Mouse (Mus musculus): ENCODE data around the gene Satb2. TPM values are rescaled to one million over a fixed set of nuclear protein-coding genes. Genes with fewer than 3 reads are reported as not detected.

Gene Satb2
- polyA plus RNA-seq, 1 experiment = 2.0 TPM

DNA sequence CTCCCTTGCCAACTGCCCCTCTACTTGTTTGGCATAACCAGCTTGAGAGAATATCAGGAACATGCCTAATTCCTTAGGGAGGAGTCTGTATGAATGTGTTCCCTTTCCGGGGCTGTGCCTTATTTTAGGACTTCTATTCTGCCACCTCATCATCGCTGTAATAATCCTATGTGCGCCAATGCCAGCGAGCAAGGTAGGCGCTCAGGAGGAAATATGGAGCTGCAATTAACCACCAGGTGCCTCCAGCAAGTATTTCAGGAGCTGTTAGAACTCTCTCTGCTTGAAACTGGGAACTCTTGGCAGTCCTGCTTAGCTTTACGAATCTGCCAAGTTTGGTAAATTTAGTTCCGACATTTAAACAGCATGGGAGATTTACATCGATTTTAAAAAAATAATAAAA is 128.0 kb downstream of the Satb2 start:
- TF ChIP-seq CTCF (IDR thresholded peaks at IDR 0.05; ENCODE audit: low read depth, low read length) (no peak), POLR2A (IDR thresholded peaks at IDR 0.05; ENCODE audit: borderline replicate concordance, low read depth, low read length) (no peak)
- H3K27ac ChIP-seq (ENCODE audit: insufficient read depth, low read depth, low read length) = no peak overlapping the region
- H3K4me3 ChIP-seq (ENCODE audit: insufficient read depth, low read length) = no peak overlapping the region
- no peaks in the 10 kb centered on the region for H3K4me1 ChIP-seq (ENCODE audit: control insufficient read depth, insufficient read depth, low read length)

GRCm38 (mm10) chr1:56846358-56846757 is 132.1 kb downstream of the Satb2 start:
- Histone ChIP-seq H3K4me3 (ENCODE audit: insufficient read depth, low read length) (no peak overlapping the region), H3K27ac (ENCODE audit: insufficient read depth, low read depth, low read length) (no peak overlapping the region), H3K4me1 (ENCODE audit: control insufficient read depth, insufficient read depth, low read length) (no peaks in the 10 kb centered on the region)
- no peak for TF ChIP-seq POLR2A (IDR thresholded peaks at IDR 0.05; ENCODE audit: borderline replicate concordance, low read depth, low read length)
- no peak for TF ChIP-seq CTCF (IDR thresholded peaks at IDR 0.05; ENCODE audit: low read depth, low read length)

DNA sequence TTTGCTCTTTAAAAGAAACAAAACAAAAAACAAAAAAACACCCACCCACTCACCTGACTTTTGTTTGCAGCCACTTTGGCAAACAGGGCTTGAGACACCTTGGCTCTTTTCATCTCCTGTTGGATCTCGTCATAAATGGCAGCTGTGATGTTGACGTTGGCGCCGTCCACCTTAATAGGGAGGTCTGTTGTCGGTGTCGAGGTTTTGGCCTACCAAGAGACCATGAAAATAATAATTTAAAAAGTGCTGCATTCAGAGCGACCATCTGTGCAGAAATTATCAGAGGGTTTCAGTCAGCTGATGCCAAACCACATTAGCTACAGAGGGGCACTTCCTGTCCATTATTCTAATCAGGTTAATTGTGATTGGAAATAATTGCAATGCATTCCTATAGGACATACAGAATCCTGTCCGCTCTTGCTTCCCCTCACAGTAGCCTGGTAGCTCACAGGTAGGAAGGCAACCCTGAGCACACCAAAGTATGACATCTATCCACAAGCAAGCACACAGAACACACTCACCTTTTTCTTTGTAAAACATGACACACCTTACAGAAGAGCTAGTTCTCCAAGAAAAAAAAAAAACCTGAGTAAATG is 132.8 kb downstream of the Satb2 start:
- TF ChIP-seq CTCF (IDR thresholded peaks at IDR 0.05; ENCODE audit: low read depth, low read length) (no peak), POLR2A (IDR thresholded peaks at IDR 0.05; ENCODE audit: borderline replicate concordance, low read depth, low read length) (no peak)
- Histone ChIP-seq H3K4me1 (ENCODE audit: control insufficient read depth, insufficient read depth, low read length) (no peaks in the 10 kb centered on the region), H3K27ac (ENCODE audit: insufficient read depth, low read depth, low read length) (no peak overlapping the region), H3K4me3 (ENCODE audit: insufficient read depth, low read length) (no peak overlapping the region)

- Histone ChIP-seq H3K27ac (ENCODE audit: insufficient read depth, low read depth, low read length) (no peak overlapping the region), H3K4me1 (ENCODE audit: control insufficient read depth, insufficient read depth, low read length) (no peaks in the 10 kb centered on the region), H3K4me3 (ENCODE audit: insufficient read depth, low read length) (no peak overlapping the region)
- TF ChIP-seq POLR2A (IDR thresholded peaks at IDR 0.05; ENCODE audit: borderline replicate concordance, low read depth, low read length) (no peak), CTCF (IDR thresholded peaks at IDR 0.05; ENCODE audit: low read depth, low read length) (no peak)
These were observed 133.7 kb downstream of the Satb2 start for GRCm38 (mm10) chr1:56844551-56845330.

DNA sequence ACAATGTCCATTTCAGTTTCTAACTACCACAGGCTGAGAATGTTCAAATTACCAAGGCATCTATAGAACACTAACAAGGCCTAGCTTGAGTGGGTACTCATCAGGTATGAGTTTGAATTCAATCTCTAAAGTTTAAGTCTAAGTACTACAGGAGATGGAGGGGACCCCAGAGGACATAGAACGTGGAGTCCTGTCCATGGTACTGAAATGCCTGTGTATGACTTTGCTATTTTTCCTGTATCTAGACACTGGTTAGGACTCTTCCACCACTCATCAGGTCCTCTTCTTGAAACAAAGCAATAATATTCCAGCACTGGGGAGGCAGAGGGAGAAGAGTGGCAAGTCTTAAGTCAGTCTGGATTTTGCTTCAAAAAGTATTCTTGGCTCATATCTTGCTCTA is 139.5 kb downstream of the Satb2 start:
- no peak for TF ChIP-seq CTCF (IDR thresholded peaks at IDR 0.05; ENCODE audit: low read depth, low read length)
- H3K4me3 ChIP-seq (ENCODE audit: insufficient read depth, low read length) = no peak overlapping the region
- H3K4me1 ChIP-seq (ENCODE audit: control insufficient read depth, insufficient read depth, low read length) = peaks cover 6% of the 10 kb centered on the region
- H3K27ac ChIP-seq (ENCODE audit: insufficient read depth, low read depth, low read length) = no peak overlapping the region

DNA sequence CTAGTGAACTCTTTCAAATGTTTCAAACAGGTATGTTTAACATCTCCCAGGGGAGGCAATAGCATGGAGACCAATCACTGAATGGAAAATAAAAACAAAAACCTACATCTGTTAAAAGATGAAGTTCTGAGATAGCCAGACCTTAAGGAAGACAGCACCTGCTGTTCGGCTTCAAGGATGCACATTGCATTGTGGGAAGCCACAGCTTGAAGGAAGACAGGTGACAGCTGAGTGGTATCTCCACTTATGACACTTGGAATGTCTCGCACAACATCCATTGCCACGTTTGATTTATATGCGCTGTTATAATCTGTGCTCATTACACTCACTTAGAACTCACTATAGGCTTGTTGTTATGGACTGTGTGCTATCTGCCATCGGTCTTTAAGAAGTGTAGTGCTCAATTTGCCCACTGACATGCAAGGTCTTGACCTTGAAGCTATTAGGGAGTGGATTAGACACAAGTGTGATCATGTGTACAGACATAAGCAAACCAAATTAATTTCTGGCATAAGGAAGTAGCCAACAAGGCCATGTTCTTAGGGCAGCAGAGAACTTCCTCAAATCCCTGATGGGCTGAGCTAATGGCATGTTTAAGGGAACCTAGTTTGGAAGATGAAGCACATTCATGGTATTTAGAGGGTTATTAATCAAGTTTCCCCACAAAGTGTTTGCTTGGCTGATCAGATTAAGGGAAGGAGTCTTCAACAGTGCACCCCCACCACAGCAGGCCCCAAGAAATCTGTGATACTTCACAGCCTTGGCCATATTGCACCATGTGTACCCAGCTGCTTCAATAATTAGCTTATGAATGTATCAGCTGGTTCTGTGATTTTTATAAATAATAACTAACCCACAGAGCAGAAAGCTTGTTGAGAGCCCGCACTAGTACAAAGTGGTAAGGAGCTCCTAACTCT is 144.2 kb downstream of the Satb2 start:
- Histone ChIP-seq H3K4me3 (ENCODE audit: insufficient read depth, low read length) (no peak overlapping the region), H3K27ac (ENCODE audit: insufficient read depth, low read depth, low read length) (no peak overlapping the region), H3K4me1 (ENCODE audit: control insufficient read depth, insufficient read depth, low read length) (peaks cover 6% of the 10 kb centered on the region)
- no peak for TF ChIP-seq CTCF (IDR thresholded peaks at IDR 0.05; ENCODE audit: low read depth, low read length)
- no peak for TF ChIP-seq POLR2A (IDR thresholded peaks at IDR 0.05; ENCODE audit: borderline replicate concordance, low read depth, low read length)

DNA sequence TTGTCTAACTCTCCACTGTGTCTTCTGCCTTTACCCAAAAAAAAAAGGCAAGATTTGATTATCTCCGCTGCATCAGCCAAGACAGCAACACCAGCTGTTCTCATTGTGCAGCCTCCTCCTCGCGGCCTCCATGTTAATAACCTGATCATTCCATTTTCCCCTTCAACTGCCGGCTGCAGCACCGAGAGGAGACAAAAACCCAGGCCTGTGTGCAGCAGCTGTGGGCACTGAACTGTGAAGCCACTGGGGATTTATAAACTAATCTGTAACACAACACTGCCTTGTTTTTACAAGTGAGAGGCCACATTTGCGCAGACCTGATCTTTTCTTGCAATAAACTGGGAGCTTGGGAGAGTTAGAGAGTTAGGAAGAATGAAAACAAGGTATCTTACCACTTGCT is 145.1 kb downstream of the Satb2 start:
- TF ChIP-seq CTCF (IDR thresholded peaks at IDR 0.05; ENCODE audit: low read depth, low read length) (no peak), POLR2A (IDR thresholded peaks at IDR 0.05; ENCODE audit: borderline replicate concordance, low read depth, low read length) (no peak)
- no peak overlapping the region for H3K4me3 ChIP-seq (ENCODE audit: insufficient read depth, low read length)
- H3K27ac ChIP-seq (ENCODE audit: insufficient read depth, low read depth, low read length) = no peak overlapping the region
- peaks cover 6% of the 10 kb centered on the region for H3K4me1 ChIP-seq (ENCODE audit: control insufficient read depth, insufficient read depth, low read length)

- Histone ChIP-seq H3K4me1 (ENCODE audit: control insufficient read depth, insufficient read depth, low read length) (peaks cover 6% of the 10 kb centered on the region), H3K27ac (ENCODE audit: insufficient read depth, low read depth, low read length) (no peak overlapping the region), H3K4me3 (ENCODE audit: insufficient read depth, low read length) (no peak overlapping the region)
- TF ChIP-seq CTCF (IDR thresholded peaks at IDR 0.05; ENCODE audit: low read depth, low read length) (no peak), POLR2A (IDR thresholded peaks at IDR 0.05; ENCODE audit: borderline replicate concordance, low read depth, low read length) (no peak)
These were observed 145.7 kb downstream of the Satb2 start for GRCm38 (mm10) chr1:56832738-56833137.

DNA sequence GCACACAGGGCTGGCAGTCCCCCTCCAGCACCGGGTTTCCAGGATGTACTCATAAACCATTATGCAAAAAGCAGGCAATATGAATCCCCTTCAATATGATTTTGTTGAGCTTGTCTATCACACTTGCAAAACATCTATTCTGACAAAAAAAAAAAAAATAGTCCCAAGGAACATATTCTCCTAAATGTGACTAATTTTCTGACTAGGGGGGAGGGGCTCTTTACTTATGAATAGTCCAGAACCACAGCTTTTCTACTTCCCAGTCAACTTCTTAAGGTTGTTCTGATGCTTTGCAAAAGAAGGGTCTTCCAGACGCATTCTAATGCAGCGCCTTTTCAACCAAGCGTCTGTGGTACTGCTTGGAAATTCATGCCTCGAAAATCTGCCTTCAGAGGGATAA is 155.7 kb downstream of the Satb2 start:
- Histone ChIP-seq H3K27ac (ENCODE audit: insufficient read depth, low read depth, low read length) (no peak overlapping the region), H3K4me1 (ENCODE audit: control insufficient read depth, insufficient read depth, low read length) (no peaks in the 10 kb centered on the region), H3K4me3 (ENCODE audit: insufficient read depth, low read length) (no peak overlapping the region)
- TF ChIP-seq CTCF (IDR thresholded peaks at IDR 0.05; ENCODE audit: low read depth, low read length) = no peak
- no peak for TF ChIP-seq POLR2A (IDR thresholded peaks at IDR 0.05; ENCODE audit: borderline replicate concordance, low read depth, low read length)

DNA sequence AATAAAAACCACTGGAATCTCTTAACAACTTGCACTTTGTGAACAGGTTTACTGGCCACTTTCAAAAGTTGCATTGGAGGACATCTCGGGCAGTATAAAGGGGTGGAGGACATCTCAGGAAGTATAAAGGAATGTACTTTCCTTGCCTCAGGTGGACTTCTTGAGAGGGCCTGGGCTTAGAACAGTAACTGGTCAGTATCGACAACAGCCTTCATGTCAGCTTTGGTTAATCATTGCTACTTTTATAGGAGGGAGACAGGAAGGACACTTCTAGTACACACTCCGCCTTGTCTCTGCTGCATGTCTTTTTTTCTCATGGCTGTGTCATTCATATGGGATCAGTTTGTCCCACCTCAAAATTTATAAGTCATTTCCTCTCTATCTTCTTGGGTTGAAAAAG is 156.4 kb downstream of the Satb2 start:
- H3K4me1 ChIP-seq (ENCODE audit: control insufficient read depth, insufficient read depth, low read length) = no peaks in the 10 kb centered on the region
- H3K4me3 ChIP-seq (ENCODE audit: insufficient read depth, low read length) = no peak overlapping the region
- TF ChIP-seq POLR2A (IDR thresholded peaks at IDR 0.05; ENCODE audit: borderline replicate concordance, low read depth, low read length) = no peak
- TF ChIP-seq CTCF (IDR thresholded peaks at IDR 0.05; ENCODE audit: low read depth, low read length) = no peak
- no peak overlapping the region for H3K27ac ChIP-seq (ENCODE audit: insufficient read depth, low read depth, low read length)

Data from bone marrow macrophage, adult 2 months (primary cell).